Mouse (Mus musculus): ENCODE results near the gene Thap12. TPM values are rescaled to one million over a fixed set of nuclear protein-coding genes. Genes with fewer than 3 reads are reported as not detected.

The Thap12 gene
- polyA plus RNA-seq, 1 experiment from 2014 or later: 71.7 TPM

- 54% methylated on average over 7 of the region's 7 CpGs for WGBS
- Histone ChIP-seq H3K4me1 (peaks cover 25% of the 10 kb centered on the region), H3K9me3 (no peaks in the 10 kb centered on the region), H3K27me3 (no peaks in the 10 kb centered on the region), H3K36me3 (no peaks in the 10 kb centered on the region), H3K27ac (0 out of 2 replicates have a peak overlapping the region, but pooled peaks have one; percentile 90), H3K4me2 (peak overlapping the region; percentile 82), H3K9ac (peak overlapping the region; percentile 96), H3K4me3 (peak overlapping the region; percentile 97)
- ATAC-seq (ENCODE audit: insufficient number of reproducible peaks, insufficient read depth, low FRiP score, low TSS enrichment, low read depth): no peak
These were observed 1.1 kb upstream of the Thap12 start for GRCm38 (mm10) chr7:98701771-98702170.

DNA sequence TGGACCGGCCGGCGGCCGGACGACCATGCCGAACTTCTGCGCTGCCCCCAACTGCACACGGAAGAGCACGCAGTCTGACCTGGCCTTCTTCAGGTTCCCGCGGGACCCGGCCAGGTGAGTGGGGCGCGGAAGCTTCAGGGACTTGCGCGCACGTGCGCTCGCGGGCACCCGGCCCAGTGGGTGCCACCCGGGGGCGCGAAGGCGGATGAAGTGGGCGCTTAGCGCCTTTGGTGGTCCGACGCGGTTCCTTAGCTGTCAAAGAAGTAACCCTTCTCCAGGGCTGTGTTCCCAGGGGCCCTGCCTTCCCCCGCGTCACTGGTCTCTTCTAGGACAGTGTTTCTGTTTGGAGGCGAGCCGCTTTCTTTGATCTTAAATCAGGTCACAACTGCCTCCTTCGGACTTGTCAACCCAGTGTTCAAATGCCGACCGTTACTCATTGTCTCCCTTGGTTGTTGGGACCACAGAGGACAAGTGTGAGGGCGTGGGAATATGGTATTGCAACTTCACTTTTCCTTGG is 520 bp downstream of the Thap12 start:
- peak; percentile 9; the same call in 1 of the 2 replicates for ATAC-seq (ENCODE audit: insufficient number of reproducible peaks, insufficient read depth, low FRiP score, low TSS enrichment, low read depth)

DNA sequence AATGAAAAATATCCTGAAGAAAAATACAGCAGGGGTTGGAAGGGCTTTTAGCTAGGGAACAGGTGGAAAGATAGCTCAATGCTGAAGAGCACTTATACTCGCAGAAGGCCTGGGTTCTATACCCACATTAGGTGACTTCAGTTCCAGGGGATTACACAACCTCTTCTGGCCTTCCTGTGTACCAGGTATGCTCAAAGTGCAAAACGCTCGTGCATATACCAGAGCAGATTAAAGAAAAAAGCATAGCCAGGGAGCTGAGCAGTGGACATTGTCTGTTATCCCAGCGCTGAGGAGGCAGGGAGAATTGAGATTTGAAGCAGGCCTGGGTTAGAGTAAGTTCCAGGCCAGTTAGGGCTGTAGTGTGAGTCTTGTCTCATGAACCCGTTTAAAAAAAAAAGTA is 1.4 kb downstream of the Thap12 start:
- WGBS: 60% methylated on average over 5 of the region's 5 CpGs
- peak overlapping the region; percentile 96 for H3K9ac ChIP-seq

More for the DNA sequence above, 520 bp downstream of the Thap12 start:
- under 1% methylated on average over 35 of the region's 38 CpGs for WGBS
- H3K27me3 ChIP-seq: no peaks in the 10 kb centered on the region
- H3K36me3 ChIP-seq: no peaks in the 10 kb centered on the region
- peak overlapping the region; percentile 96 for H3K9ac ChIP-seq
- H3K27ac ChIP-seq: peak overlapping the region; percentile 78
- no peaks in the 10 kb centered on the region for H3K9me3 ChIP-seq
- peak overlapping the region; percentile 97 for H3K4me3 ChIP-seq
- peaks cover 25% of the 10 kb centered on the region for H3K4me1 ChIP-seq
- H3K4me2 ChIP-seq: peak overlapping the region; percentile 82

GRCm38 (mm10) chr7:98713661-98714060 is 10.8 kb downstream of the Thap12 start:
- Histone ChIP-seq H3K9ac (no peak overlapping the region), H3K4me2 (no peak overlapping the region), H3K36me3 (peaks cover 75% of the 10 kb centered on the region), H3K9me3 (no peaks in the 10 kb centered on the region), H3K4me3 (no peak overlapping the region), H3K4me1 (no peaks in the 10 kb centered on the region), H3K27me3 (no peaks in the 10 kb centered on the region), H3K27ac (no peak overlapping the region)
- 93% methylated on average over 3 of the region's 3 CpGs for WGBS
- ATAC-seq (ENCODE audit: insufficient number of reproducible peaks, insufficient read depth, low FRiP score, low TSS enrichment, low read depth): no peak

More for the DNA sequence above, 1.4 kb downstream of the Thap12 start:
- ATAC-seq (ENCODE audit: insufficient number of reproducible peaks, insufficient read depth, low FRiP score, low TSS enrichment, low read depth): no peak
- H3K27me3 ChIP-seq: no peaks in the 10 kb centered on the region
- H3K9me3 ChIP-seq: no peaks in the 10 kb centered on the region
- H3K27ac ChIP-seq: no peak overlapping the region
- H3K4me3 ChIP-seq: peak overlapping the region; percentile 97
- peak overlapping the region; percentile 82 for H3K4me2 ChIP-seq
- H3K4me1 ChIP-seq: peaks cover 25% of the 10 kb centered on the region
- no peaks in the 10 kb centered on the region for H3K36me3 ChIP-seq

- WGBS: 75% methylated on average over 3 of the region's 3 CpGs
- ATAC-seq (ENCODE audit: insufficient number of reproducible peaks, insufficient read depth, low FRiP score, low TSS enrichment, low read depth): no peak
- H3K27ac ChIP-seq: no peak overlapping the region
- no peak overlapping the region for H3K9ac ChIP-seq
- H3K4me3 ChIP-seq: no peak overlapping the region
- no peaks in the 10 kb centered on the region for H3K9me3 ChIP-seq
- H3K36me3 ChIP-seq: peaks cover 52% of the 10 kb centered on the region
- no peaks in the 10 kb centered on the region for H3K27me3 ChIP-seq
- no peak overlapping the region for H3K4me2 ChIP-seq
- peaks cover 17% of the 10 kb centered on the region for H3K4me1 ChIP-seq
These were observed 14.5 kb downstream of the Thap12 start for GRCm38 (mm10) chr7:98717438-98717837.

DNA sequence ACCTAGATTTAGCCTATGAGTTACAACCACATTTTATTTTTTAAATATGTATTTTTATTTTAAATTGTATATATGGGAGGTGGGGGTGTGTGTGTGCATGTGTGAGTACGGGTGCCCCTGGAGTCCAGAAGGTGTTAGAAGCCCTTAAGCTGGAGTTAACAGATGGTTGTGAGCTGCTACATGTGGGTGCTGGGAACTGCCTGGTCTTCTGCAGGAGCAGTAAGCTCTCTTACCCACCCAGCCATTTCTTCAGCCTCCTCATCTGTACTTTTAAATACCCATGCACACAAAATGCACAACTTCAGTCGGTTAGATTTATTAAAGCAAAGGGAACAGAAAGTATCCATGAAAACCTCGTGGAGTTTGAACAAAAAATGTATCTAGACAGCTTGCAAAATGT is 16.9 kb downstream of the Thap12 start:
- no peak overlapping the region for H3K4me2 ChIP-seq
- H3K27me3 ChIP-seq: no peaks in the 10 kb centered on the region
- no peak overlapping the region for H3K27ac ChIP-seq
- peaks cover 19% of the 10 kb centered on the region for H3K4me1 ChIP-seq
- no peaks in the 10 kb centered on the region for H3K9me3 ChIP-seq
- WGBS: 82% methylated on average over 3 of the region's 3 CpGs
- no peak overlapping the region for H3K4me3 ChIP-seq
- H3K9ac ChIP-seq: no peak overlapping the region
- ATAC-seq (ENCODE audit: insufficient number of reproducible peaks, insufficient read depth, low FRiP score, low TSS enrichment, low read depth): no peak
- H3K36me3 ChIP-seq: peaks cover 29% of the 10 kb centered on the region

DNA sequence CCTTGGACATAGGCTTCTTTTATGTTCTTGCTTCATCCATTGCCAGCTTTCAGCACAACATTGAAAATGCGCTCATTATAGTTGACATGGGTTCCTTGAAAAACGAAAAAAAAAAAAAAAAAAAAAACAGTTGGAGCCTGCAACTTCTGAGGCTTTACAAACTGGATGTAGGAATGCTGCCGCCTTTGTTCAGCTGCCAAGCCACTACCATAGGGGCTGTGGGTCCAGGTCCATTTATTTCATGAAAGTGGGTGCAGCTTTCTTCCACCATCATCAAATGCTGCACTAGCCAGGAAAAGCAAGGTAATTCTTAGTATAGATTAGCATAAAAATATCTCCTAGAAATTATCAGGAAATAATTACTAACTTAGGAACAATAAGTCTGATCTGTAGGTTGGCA is 17.8 kb downstream of the Thap12 start:
- 36% methylated on average over 3 of the region's 3 CpGs for WGBS
- peaks cover 19% of the 10 kb centered on the region for H3K4me1 ChIP-seq

GRCm38 (mm10) chr7:98721172-98721571 is 18.3 kb downstream of the Thap12 start:
- no peak overlapping the region for H3K27ac ChIP-seq
- WGBS: 39% methylated on average over 5 of the region's 5 CpGs
- H3K9ac ChIP-seq: no peak overlapping the region
- no peak overlapping the region for H3K4me3 ChIP-seq
- H3K27me3 ChIP-seq: no peaks in the 10 kb centered on the region
- peaks cover 19% of the 10 kb centered on the region for H3K4me1 ChIP-seq
- peaks cover 15% of the 10 kb centered on the region for H3K36me3 ChIP-seq
- no peaks in the 10 kb centered on the region for H3K9me3 ChIP-seq
- ATAC-seq (ENCODE audit: insufficient number of reproducible peaks, insufficient read depth, low FRiP score, low TSS enrichment, low read depth): no peak
- no peak overlapping the region for H3K4me2 ChIP-seq

More for the DNA sequence above, 17.8 kb downstream of the Thap12 start:
- no peaks in the 10 kb centered on the region for H3K27me3 ChIP-seq
- no peak for ATAC-seq (ENCODE audit: insufficient number of reproducible peaks, insufficient read depth, low FRiP score, low TSS enrichment, low read depth)
- H3K4me2 ChIP-seq: no peak overlapping the region
- no peaks in the 10 kb centered on the region for H3K9me3 ChIP-seq
- H3K4me3 ChIP-seq: no peak overlapping the region
- no peak overlapping the region for H3K27ac ChIP-seq
- H3K9ac ChIP-seq: no peak overlapping the region
- H3K36me3 ChIP-seq: peaks cover 20% of the 10 kb centered on the region

DNA sequence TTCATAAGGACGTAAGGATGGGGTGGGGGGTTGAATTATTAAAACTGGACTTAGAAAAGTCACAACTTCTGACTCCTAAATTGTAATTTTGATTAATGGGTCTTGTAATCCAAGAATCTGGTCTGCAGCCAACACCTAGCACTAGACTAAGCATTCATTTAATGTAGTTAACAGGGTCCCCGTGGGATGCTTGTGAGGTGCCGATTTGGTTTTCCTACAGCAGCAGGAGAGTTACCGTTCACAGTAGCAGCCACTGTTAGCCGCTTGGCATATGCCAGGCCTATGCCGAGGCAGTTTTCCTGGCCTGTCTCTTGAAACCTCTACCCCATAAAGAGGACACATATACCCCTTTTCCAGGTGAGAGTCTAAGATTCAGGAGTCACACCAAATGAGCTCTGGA is 18.7 kb downstream of the Thap12 start:
- Histone ChIP-seq H3K9ac (no peak overlapping the region), H3K4me3 (no peak overlapping the region), H3K9me3 (no peaks in the 10 kb centered on the region), H3K4me1 (peaks cover 19% of the 10 kb centered on the region), H3K27ac (no peak overlapping the region), H3K36me3 (peaks cover 11% of the 10 kb centered on the region), H3K27me3 (no peaks in the 10 kb centered on the region), H3K4me2 (no peak overlapping the region)
- WGBS: 67% methylated on average over 6 of the region's 6 CpGs
- no peak for ATAC-seq (ENCODE audit: insufficient number of reproducible peaks, insufficient read depth, low FRiP score, low TSS enrichment, low read depth)

GRCm38 (mm10) chr7:98725686-98726195 is 22.8 kb downstream of the Thap12 start:
- no peak for ATAC-seq (ENCODE audit: insufficient number of reproducible peaks, insufficient read depth, low FRiP score, low TSS enrichment, low read depth)
- no peak overlapping the region for H3K27ac ChIP-seq
- 86% methylated on average over 6 of the region's 6 CpGs for WGBS
- H3K27me3 ChIP-seq: peaks cover 6% of the 10 kb centered on the region; the same call in 1 of the 2 replicates
- H3K36me3 ChIP-seq: no peaks in the 10 kb centered on the region
- peaks cover 42% of the 10 kb centered on the region for H3K4me1 ChIP-seq
- no peaks in the 10 kb centered on the region for H3K9me3 ChIP-seq
- H3K9ac ChIP-seq: no peak overlapping the region
- no peak overlapping the region for H3K4me2 ChIP-seq
- H3K4me3 ChIP-seq: no peak overlapping the region

DNA sequence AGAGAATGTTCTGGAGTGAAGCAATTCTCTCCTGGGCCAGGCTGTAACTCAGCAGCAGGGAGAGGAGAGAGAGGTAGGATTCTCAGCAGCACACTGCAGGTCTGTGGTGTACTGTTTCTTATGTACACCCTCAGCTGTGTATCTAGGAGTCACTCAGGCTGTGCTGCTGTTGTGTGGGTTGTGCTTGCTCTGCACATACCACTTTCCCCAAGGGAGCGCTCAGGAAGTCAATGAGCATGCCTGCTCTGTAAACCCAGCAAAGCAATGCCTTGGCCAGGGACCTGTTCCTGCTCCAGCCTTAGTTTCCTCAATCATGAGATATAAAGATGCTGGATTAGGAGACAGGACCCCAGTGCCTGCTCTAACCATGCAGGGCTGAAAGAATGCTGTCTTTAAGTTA is 25.1 kb downstream of the Thap12 start:
- Histone ChIP-seq H3K4me1 (peaks cover 27% of the 10 kb centered on the region), H3K27ac (no peak overlapping the region), H3K27me3 (peaks cover 15% of the 10 kb centered on the region; the same call in 1 of the 2 replicates), H3K4me3 (no peak overlapping the region), H3K4me2 (no peak overlapping the region), H3K36me3 (no peaks in the 10 kb centered on the region), H3K9me3 (no peaks in the 10 kb centered on the region), H3K9ac (no peak overlapping the region)
- no peak for ATAC-seq (ENCODE audit: insufficient number of reproducible peaks, insufficient read depth, low FRiP score, low TSS enrichment, low read depth)
- 89% methylated on average over 1 of the region's 1 CpGs for WGBS

DNA sequence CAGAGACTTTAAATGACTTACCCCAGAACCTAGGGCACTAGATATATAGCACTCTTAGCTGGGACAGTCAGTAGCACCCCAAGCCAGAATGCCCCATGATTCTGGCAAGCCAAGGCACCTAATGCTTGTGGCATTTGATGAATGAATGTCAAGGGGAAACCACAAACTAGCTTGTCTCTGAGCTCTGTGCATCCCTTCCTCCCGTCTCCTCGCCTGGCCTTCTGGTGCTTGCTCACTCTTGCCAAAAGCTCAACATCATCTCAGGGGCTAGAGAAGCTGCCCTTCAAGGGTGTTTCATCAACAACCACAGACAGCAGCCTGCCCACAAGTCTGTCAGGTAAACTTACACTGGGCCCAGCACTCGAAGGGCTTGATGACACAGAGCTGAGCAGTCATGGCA is 25.6 kb downstream of the Thap12 start:
- 72% methylated on average over 3 of the region's 3 CpGs for whole genome bisulfite sequencing

More for the DNA sequence above, 25.6 kb downstream of the Thap12 start:
- Histone ChIP-seq H3K27me3 (peaks cover 17% of the 10 kb centered on the region; the same call in 1 of the 2 replicates), H3K9me3 (no peaks in the 10 kb centered on the region), H3K9ac (no peak overlapping the region), H3K4me1 (peaks cover 27% of the 10 kb centered on the region), H3K4me2 (no peak overlapping the region), H3K27ac (no peak overlapping the region), H3K4me3 (no peak overlapping the region), H3K36me3 (no peaks in the 10 kb centered on the region)
- no peak for ATAC-seq (ENCODE audit: insufficient number of reproducible peaks, insufficient read depth, low FRiP score, low TSS enrichment, low read depth)

All from embryonic facial prominence, embryonic 13.5 days (tissue).